Mouse (Mus musculus) midbrain, embryonic 16.5 days (tissue): ENCODE measurements at regions not wholly inside any gene's neighbourhood (a gene's known extent, or its start where the extent isn't known, plus 50 kb on each side); places are given as distances from the start of the nearest gene placed in this dataset.
A peak's percentile ranks its signal among the peaks of the same experiment; 100 is the strongest.

Experiments
- ATAC-seq: fragments of 200-750 bp; cut with Nextera tagmentation; 2 replicates; pipeline ENCODE4 v1.8.0; 2017; ENCODE audit warnings: moderate TSS enrichment
- H3K27ac ChIP-seq: fragments of 300-500 bp; sonication (generic); 2 replicates; pipeline ENCODE4 v1.5.1; 2014; ENCODE audit warnings: mild to moderate bottlenecking, low read length, mixed read lengths
- H3K27me3 ChIP-seq: fragments of 300-500 bp; sonication (generic); 2 replicates; pipeline ENCODE4 v1.6.1; 2014; ENCODE audit warnings: low read depth, low read length, mixed read lengths; ENCODE audit not compliant: control insufficient read depth, insufficient read depth
- H3K36me3 ChIP-seq: fragments of 300-500 bp; sonication (generic); 2 replicates; pipeline ENCODE4 v1.6.1; 2014; ENCODE audit warnings: mild to moderate bottlenecking, low read length, moderate library complexity, mixed read lengths; ENCODE audit not compliant: control insufficient read depth, insufficient read depth
- H3K4me1 ChIP-seq: fragments of 300-500 bp; sonication (generic); 2 replicates; pipeline ENCODE4 v1.6.1; 2014; ENCODE audit warnings: mild to moderate bottlenecking, low read length, mixed read lengths; ENCODE audit not compliant: control insufficient read depth, insufficient read depth
- H3K4me2 ChIP-seq: fragments of 300-500 bp; sonication (generic); 2 replicates; pipeline ENCODE4 v1.6.1; 2014; ENCODE audit warnings: mild to moderate bottlenecking, low read length, mixed read lengths
- H3K4me3 ChIP-seq: fragments of 300-500 bp; sonication (generic); 2 replicates; pipeline ENCODE4 v1.5.1; 2014; ENCODE audit warnings: low read depth, mild to moderate bottlenecking, low read length, moderate library complexity, mixed read lengths
- H3K9ac ChIP-seq: fragments of 300-500 bp; sonication (generic); 2 replicates; pipeline ENCODE4 v1.6.1; 2014; ENCODE audit warnings: low read depth, low read length, mixed read lengths
- H3K9me3 ChIP-seq: fragments of 300-500 bp; sonication (generic); replicated peaks from 2 replicates; pipeline ENCODE4 v1.6.1; 2014; ENCODE audit warnings: mild to moderate bottlenecking, low read length, mixed read lengths; ENCODE audit not compliant: control insufficient read depth, poor library complexity, severe bottlenecking
- WGBS: fragments of 180-500 bp; shearing (Covaris S2); extraction: QIAGEN DNeasy Blood & Tissue Kit; methylation state at CpG from one replicate; pipeline ENCODE4 v1.1.7; 2014; 5-methylcytosine and 5-hydroxymethylcytosine counted together

DNA sequence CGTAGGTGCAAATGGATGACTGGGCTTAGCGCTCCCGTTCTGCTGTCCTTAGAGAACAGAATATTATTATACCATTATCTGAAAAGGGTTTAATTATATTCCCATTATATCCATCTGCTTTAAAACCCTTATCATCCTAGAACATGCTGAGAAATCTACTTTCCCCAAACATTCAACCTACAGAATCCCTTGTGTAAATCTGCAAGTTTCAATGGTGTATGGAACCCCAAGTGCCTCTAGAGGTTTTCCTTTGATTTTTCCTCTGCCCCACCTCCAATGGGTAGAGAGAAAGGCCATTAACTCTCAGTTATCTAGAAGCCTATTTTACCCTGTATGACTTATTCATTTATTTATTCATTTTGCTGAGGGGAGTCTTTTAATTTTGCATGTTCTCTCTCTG is 308.7 kb downstream of the Csnka2ip start:
- no peak overlapping the region for H3K27ac ChIP-seq
- H3K4me3 ChIP-seq: no peak overlapping the region
- H3K9ac ChIP-seq: no peak overlapping the region
- H3K9me3 ChIP-seq: no peaks in the 10 kb centered on the region
- no peaks in the 10 kb centered on the region for H3K36me3 ChIP-seq
- no peaks in the 10 kb centered on the region for H3K27me3 ChIP-seq
- no peak overlapping the region for H3K4me2 ChIP-seq
- WGBS: 44% methylated on average over 3 of the region's 3 CpGs
- no peaks in the 10 kb centered on the region for H3K4me1 ChIP-seq
- peak; percentile 64; the same call in 1 of the 2 replicates for ATAC-seq

DNA sequence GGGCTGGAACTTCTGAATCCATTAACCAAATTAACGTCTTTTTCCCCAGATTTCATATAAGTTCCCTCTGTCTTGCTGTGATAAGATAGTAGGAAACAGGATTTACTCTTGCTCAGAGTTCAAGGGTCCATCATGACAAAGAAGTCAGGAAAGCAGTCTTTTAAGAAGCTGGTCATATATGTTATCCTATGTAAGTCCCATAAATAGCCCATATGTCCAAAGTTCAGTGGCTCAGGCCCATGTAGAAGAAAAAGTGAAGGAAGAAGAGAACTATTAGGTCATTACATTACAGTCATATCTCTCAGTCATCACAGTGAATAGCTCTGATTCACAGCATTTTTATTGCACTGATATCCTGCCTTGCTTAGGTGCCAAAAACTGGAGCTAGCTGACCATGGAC is 316.9 kb downstream of the Csnka2ip start:
- Histone ChIP-seq H3K4me1 (no peaks in the 10 kb centered on the region), H3K9ac (no peak overlapping the region), H3K27me3 (no peaks in the 10 kb centered on the region), H3K4me2 (no peak overlapping the region), H3K9me3 (no peaks in the 10 kb centered on the region), H3K36me3 (no peaks in the 10 kb centered on the region), H3K4me3 (no peak overlapping the region), H3K27ac (no peak overlapping the region)
- ATAC-seq: no peak
- 83% methylated on average over 1 of the region's 1 CpGs for WGBS

DNA sequence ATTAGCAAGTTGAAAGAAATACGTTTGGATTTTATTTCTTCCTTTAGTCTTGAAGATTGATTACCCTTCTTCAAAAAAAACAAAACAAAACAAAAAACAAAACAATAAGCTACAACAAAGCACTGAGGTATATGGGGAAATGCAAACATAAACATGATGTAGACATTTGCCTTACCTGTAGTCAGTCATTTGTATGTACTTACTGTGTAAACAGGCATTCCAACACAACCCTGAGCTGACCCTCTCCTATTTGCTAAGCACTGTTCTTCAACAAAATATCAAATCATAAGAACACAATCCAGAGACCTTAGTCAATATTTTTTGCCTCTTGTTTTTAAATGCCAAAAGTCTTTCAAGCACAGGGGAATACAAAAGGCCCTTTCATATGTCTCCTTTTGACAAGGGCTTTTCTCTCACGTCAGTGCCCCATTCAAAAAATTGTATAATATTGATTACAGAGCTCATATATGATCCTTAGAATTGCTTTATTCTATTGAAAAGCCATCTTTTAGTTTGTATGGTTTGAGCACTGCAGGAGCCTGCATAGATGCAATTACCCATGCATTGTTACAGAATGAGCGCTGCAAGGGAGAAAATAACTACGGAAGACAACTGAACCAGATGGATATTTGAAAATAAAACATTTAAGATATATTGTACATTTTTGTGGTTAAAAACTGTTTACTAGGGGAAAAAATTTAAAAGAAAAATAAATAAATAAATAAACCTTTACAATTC is 326.2 kb downstream of the Csnka2ip start:
- 31% methylated on average over 4 of the region's 4 CpGs for WGBS
- 0 out of 2 replicates have a peak, but pooled peaks have one; percentile 39 for ATAC-seq

DNA sequence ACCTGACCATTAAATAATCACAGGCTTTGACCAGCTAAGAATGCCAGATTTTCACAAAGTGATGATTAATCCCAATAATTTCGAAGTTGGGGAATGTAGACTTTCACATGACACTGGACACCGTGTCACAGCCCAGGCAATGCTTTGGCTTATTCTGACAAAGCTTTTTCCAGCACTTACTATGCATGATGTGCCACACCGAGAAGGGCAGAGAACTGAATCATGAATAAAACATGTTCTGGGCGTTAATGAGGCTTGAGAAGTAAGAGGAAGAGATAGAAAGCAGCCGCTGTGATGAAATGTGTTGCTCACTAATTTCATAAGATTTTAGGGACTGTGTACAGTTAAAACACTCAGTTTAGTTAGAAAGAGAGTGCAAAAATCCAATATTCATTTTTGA is 326.8 kb downstream of the Csnka2ip start:
- no peak overlapping the region for H3K9ac ChIP-seq
- H3K4me2 ChIP-seq: no peak overlapping the region
- ATAC-seq: peak; percentile 90
- H3K27me3 ChIP-seq: no peaks in the 10 kb centered on the region
- H3K36me3 ChIP-seq: no peaks in the 10 kb centered on the region
- 11% methylated on average over 5 of the region's 5 CpGs for WGBS
- no peak overlapping the region for H3K27ac ChIP-seq
- no peaks in the 10 kb centered on the region for H3K9me3 ChIP-seq
- H3K4me3 ChIP-seq: no peak overlapping the region
- H3K4me1 ChIP-seq: peaks cover 7% of the 10 kb centered on the region; the same call in 1 of the 2 replicates

More for the DNA sequence above, 326.2 kb downstream of the Csnka2ip start:
- no peak overlapping the region for H3K4me3 ChIP-seq
- no peaks in the 10 kb centered on the region for H3K9me3 ChIP-seq
- no peaks in the 10 kb centered on the region for H3K27me3 ChIP-seq
- H3K27ac ChIP-seq: no peak overlapping the region
- peaks cover 7% of the 10 kb centered on the region; the same call in 1 of the 2 replicates for H3K4me1 ChIP-seq
- H3K36me3 ChIP-seq: no peaks in the 10 kb centered on the region
- H3K4me2 ChIP-seq: no peak overlapping the region
- H3K9ac ChIP-seq: no peak overlapping the region

DNA sequence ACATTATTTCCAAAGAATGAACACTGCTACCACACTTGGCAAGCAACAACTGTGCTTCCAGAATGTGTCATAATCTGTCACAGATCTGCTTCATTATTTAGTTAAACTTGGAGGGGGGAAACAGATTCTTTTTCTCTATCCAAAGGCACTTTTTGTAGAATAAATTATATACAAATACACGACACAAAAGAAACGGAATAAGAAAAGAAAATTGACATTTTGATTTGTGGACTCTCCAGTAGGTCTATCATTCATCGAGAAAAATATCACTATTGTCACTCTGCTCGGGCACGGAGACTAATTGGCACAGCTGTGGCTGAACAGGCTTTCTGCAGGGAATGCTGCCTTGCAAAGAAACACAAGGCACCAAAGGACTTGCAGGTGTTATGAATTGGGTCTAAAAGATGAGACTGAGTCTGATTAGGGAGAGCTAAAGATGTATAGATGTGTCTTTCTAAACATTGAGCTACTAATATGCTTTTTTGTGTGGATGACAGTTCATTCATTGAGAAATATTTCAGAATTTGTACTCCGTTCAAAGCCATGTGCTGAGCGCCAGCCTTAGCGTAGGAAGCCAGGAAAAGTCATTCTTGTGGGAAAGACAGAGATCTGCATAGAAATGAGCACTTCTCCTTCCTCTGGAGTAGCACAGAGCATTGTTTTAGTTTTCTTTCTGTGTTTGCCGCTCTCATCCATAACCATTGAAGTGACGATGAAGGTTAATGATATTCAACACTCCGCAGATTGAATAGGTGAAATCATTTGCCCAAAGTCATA is 337.1 kb downstream of the Csnka2ip start:
- peak; percentile 66; the same call in 1 of the 2 replicates for ATAC-seq
- no peaks in the 10 kb centered on the region for H3K4me1 ChIP-seq
- H3K9me3 ChIP-seq: no peaks in the 10 kb centered on the region
- no peak overlapping the region for H3K4me3 ChIP-seq
- 47% methylated on average over 11 of the region's 11 CpGs for WGBS
- H3K27ac ChIP-seq: no peak overlapping the region
- no peaks in the 10 kb centered on the region for H3K36me3 ChIP-seq
- H3K4me2 ChIP-seq: peak overlapping the region; percentile 23
- H3K27me3 ChIP-seq: no peaks in the 10 kb centered on the region
- H3K9ac ChIP-seq: no peak overlapping the region

DNA sequence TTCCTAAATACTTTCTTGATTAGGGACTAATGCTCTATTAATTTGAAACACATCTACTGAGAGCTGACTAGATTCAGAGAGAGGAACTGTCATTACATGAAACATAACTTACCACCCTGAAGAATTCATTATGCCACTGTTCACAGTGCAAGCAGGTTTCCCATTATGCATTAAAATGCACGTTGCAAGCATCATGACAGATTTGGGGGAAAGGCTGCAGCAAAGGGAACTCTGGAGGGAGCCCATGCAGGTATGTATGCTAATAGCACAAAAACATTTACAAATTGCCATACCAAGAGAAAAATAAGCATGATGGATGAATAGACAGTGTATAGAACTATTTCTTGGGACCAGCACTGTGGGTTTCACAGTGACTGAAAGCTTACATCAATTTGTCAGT is 351.1 kb downstream of the Csnka2ip start:
- no peak; the same call in 1 of the 2 replicates for ATAC-seq

DNA sequence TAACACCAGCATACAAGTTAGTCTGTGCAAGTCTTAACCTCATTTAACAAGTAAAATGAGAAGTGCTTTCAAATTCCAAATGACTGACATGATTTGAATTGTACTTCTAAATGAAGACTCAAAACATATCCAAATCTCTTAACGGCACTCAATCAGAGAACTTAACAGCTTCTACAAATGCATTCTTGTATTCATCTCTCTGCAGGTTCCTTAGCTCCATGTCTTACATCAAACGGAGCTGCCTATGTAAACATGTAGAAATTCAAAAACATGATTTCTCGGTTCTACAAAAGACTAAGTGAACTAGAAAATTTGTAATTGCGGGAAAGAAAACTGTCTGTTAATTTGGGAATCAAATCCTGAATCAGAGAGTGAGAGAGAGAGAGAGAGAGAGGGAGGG is 353.5 kb downstream of the Csnka2ip start:
- H3K4me1 ChIP-seq: no peaks in the 10 kb centered on the region; the same call in 1 of the 2 replicates
- no peak overlapping the region for H3K4me2 ChIP-seq
- 50% methylated on average over 4 of the region's 4 CpGs for WGBS
- H3K27me3 ChIP-seq: no peaks in the 10 kb centered on the region
- ATAC-seq: no peak
- no peaks in the 10 kb centered on the region for H3K9me3 ChIP-seq
- H3K27ac ChIP-seq: no peak overlapping the region
- no peak overlapping the region for H3K4me3 ChIP-seq
- H3K36me3 ChIP-seq: no peaks in the 10 kb centered on the region
- no peak overlapping the region for H3K9ac ChIP-seq

More for the DNA sequence above, 351.1 kb downstream of the Csnka2ip start:
- 37% methylated on average over 1 of the region's 1 CpGs for WGBS
- 0 out of 2 replicates have a peak overlapping the region, but pooled peaks have one; percentile 34 for H3K27ac ChIP-seq
- no peaks in the 10 kb centered on the region for H3K9me3 ChIP-seq
- H3K4me3 ChIP-seq: no peak overlapping the region
- H3K9ac ChIP-seq: no peak overlapping the region
- H3K36me3 ChIP-seq: no peaks in the 10 kb centered on the region
- 0 out of 2 replicates have a peak overlapping the region, but pooled peaks have one; percentile 17 for H3K4me2 ChIP-seq
- H3K27me3 ChIP-seq: no peaks in the 10 kb centered on the region
- H3K4me1 ChIP-seq: no peaks in the 10 kb centered on the region; the same call in 1 of the 2 replicates

DNA sequence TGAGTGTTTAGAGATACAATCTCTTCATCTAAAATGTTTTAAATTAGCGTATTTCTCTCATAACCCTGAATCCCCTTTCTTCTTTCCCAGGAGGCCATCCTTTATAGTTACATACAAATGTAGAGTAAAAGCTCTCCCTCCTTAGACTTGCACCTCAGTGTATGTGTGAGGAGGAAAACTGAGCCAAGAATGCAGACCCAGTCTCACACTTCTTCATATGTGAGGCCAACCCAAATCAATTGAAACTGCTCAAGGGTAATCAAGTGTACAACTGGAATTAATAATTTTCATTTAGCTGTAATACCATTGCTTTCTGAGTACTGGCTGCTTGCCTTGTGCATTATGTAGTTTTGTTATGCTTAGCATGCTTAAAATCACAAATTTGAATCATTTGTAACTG is 356.3 kb downstream of the Csnka2ip start:
- H3K9ac ChIP-seq: no peak overlapping the region
- no peak for ATAC-seq
- WGBS: 86% methylated on average over 1 of the region's 1 CpGs
- no peak overlapping the region for H3K4me2 ChIP-seq
- no peaks in the 10 kb centered on the region for H3K9me3 ChIP-seq
- no peak overlapping the region for H3K27ac ChIP-seq
- H3K4me1 ChIP-seq: no peaks in the 10 kb centered on the region
- H3K27me3 ChIP-seq: no peaks in the 10 kb centered on the region
- H3K4me3 ChIP-seq: no peak overlapping the region
- no peaks in the 10 kb centered on the region for H3K36me3 ChIP-seq

DNA sequence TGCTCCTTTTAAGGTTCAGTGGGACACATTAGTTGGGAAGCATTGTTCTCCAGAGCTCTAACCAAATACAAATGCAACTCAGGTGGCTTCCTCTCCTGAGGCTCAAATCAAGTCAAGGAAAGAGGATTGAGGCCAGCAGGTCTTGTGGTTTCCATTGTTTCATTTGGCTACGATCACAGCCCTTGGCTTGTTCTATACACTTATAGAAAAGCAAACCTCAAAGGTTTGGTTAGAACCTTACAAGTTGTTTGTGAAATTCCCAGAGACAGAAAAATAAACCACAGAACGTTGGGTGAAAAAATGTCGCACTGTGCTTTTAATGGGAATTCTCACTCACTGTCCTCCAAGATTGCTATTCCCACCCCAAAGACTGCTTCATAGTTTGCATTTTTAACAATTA is 360.4 kb upstream of the Epha3 start:
- Histone ChIP-seq H3K4me1 (no peaks in the 10 kb centered on the region), H3K9ac (no peak overlapping the region), H3K27me3 (no peaks in the 10 kb centered on the region), H3K9me3 (no peaks in the 10 kb centered on the region), H3K27ac (no peak overlapping the region), H3K36me3 (no peaks in the 10 kb centered on the region), H3K4me3 (no peak overlapping the region), H3K4me2 (no peak overlapping the region)
- ATAC-seq: no peak
- 90% methylated on average over 3 of the region's 3 CpGs for WGBS
